Mouse (Mus musculus) hindbrain, embryonic 16.5 days (tissue): Measurements from ENCODE around the gene Pfkfb1. TPM values are rescaled to one million over a fixed set of nuclear protein-coding genes. Genes with fewer than 3 reads are reported as not detected.

Experiments
- ATAC-seq: fragments of 200-750 bp; cut with Nextera tagmentation; 2 replicates; pipeline ENCODE4 v1.8.0; 2017; ENCODE audit warnings: moderate TSS enrichment, moderate library complexity
- H3K27ac ChIP-seq: fragments of 300-500 bp; sonication (generic); 2 replicates; pipeline ENCODE4 v1.5.1; 2014; ENCODE audit warnings: low read depth, mild to moderate bottlenecking, control low read depth, low read length, moderate library complexity
- H3K27me3 ChIP-seq: fragments of 300-500 bp; sonication (generic); replicated peaks from 2 replicates; pipeline ENCODE4 v1.6.1; 2014; ENCODE audit warnings: low read length; ENCODE audit not compliant: control insufficient read depth, insufficient read depth
- H3K36me3 ChIP-seq: fragments of 300-500 bp; sonication (generic); 2 replicates; pipeline ENCODE4 v1.6.1; 2014; ENCODE audit warnings: mild to moderate bottlenecking, low read length, moderate library complexity, mixed read lengths; ENCODE audit not compliant: control insufficient read depth, insufficient read depth
- H3K4me1 ChIP-seq: fragments of 300-500 bp; sonication (generic); 2 replicates; pipeline ENCODE4 v1.6.1; 2014; ENCODE audit warnings: low read depth, low read length; ENCODE audit not compliant: control insufficient read depth, insufficient read depth
- H3K4me2 ChIP-seq: fragments of 300-500 bp; sonication (generic); 2 replicates; pipeline ENCODE4 v1.6.1; 2014; ENCODE audit warnings: mild to moderate bottlenecking, low read length, control low read depth, moderate library complexity
- H3K4me3 ChIP-seq: fragments of 300-500 bp; sonication (generic); 2 replicates; pipeline ENCODE4 v1.5.1; 2014; ENCODE audit warnings: mild to moderate bottlenecking, low read length, control low read depth, moderate library complexity
- H3K9ac ChIP-seq: fragments of 300-500 bp; sonication (generic); 2 replicates; pipeline ENCODE4 v1.6.1; 2014; ENCODE audit warnings: low read depth, mild to moderate bottlenecking, control low read depth, low read length, moderate library complexity
- H3K9me3 ChIP-seq: fragments of 300-500 bp; sonication (generic); 2 replicates; pipeline ENCODE4 v1.6.1; 2014; ENCODE audit warnings: mild to moderate bottlenecking, low read length, moderate library complexity; ENCODE audit not compliant: control insufficient read depth
- WGBS: fragments of 180-500 bp; shearing (Covaris S2); extraction: QIAGEN DNeasy Blood & Tissue Kit; methylation state at CpG from one replicate; pipeline ENCODE4 v1.1.7; 2014; 5-methylcytosine and 5-hydroxymethylcytosine counted together
- polyA plus RNA-seq: library from polyadenylated mRNA; unstranded; fragments of >200 nt; fragmentation: Nextera tagmentation; extraction: Ambion mirVana; gene quantifications from 2 replicates; pipeline ENCODE4 v1.2.1, GENCODE M21; 2015

Pfkfb1 gene
- polyA plus RNA-seq, 1 experiment from 2014 or later = 4.8 TPM

DNA sequence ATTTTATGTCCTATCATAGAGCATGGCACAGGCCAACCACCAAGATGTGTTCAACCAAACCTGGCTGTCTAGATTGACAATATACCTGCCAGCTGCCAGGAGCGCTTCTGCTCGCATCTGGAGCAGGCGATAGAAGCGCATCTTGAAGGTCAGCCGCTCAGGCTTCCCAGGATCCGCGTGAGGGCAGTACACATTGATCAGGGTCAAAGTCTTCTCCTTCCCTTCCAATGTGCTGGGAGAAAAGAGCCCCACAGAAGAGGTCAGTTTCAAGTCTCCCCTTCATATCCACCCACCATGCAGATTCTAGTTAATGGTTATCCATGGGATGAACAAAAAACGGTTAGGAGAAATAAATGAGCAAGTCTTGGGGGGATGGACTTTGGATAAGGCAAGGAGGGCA, 2.9 kb upstream of the Pfkfb1 start:
- Histone ChIP-seq H3K4me3 (no peak overlapping the region), H3K27ac (no peak overlapping the region), H3K9ac (no peak overlapping the region), H3K4me2 (no peak overlapping the region), H3K27me3 (no peaks in the 10 kb centered on the region), H3K36me3 (peaks cover 6% of the 10 kb centered on the region), H3K4me1 (no peaks in the 10 kb centered on the region), H3K9me3 (no peaks in the 10 kb centered on the region)
- 88% methylated on average over 8 of the region's 8 CpGs for whole genome bisulfite sequencing
- ATAC-seq = no peak

- H3K27ac ChIP-seq = no peak within 1 kb of the TSS
- no peaks in the 10 kb centered on the region for H3K9me3 ChIP-seq
- H3K4me1 ChIP-seq = no peaks in the 10 kb centered on the region
- no peak within 1 kb of the TSS for H3K9ac ChIP-seq
- H3K4me2 ChIP-seq = peak within 1 kb of the TSS; percentile 61
- H3K27me3 ChIP-seq = no peaks in the 10 kb centered on the region
- 76% methylated on average over 5 of the region's 5 CpGs for WGBS
- no peaks in the 10 kb centered on the region for H3K36me3 ChIP-seq
- H3K4me3 ChIP-seq = no peak within 1 kb of the TSS; the same call in 1 of the 2 replicates
- ATAC-seq = no peak
Observed at GRCm38 (mm10) chrX:150589696-150590095, 1.7 kb downstream of the Pfkfb1 start, which contains the start of gene Apex2. Apex2 (minus strand) TSS chrX:150589868.

DNA sequence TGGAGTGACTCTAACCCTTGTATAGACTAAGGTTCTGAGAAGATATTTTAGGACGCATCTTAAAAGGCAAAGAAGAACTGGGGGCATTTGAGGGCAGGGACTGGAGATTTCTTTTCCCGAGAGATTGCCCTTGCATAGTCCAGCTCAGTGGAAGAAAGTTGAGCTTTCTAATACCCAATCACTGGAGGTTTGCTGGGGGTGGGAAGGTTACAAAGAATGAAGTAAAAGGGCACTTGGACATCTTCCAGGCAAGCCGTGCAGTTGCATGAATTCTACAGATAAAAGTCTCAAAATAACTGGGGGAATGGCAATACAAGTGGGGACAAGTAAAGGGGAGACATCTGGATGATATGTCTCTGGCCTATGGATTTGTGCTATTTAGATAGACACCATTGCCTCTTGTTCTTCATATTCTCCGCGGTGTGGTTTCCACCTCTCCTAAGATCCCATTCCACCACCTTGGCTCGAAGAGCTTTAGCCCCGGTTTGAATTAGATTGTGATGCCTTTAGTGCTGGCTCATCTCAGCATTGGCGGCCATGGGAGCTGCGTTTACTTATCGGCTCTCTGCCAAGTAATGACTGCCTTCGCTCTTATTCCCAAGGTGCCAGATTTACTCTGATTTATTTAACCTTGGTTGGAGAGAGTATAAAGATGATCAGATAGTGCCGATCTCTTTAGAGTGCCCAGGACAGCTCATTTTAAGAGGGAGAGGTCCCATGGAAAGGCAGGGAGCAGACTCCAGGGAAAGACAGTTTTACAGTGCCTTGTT, 5.4 kb downstream of the Pfkfb1 start:
- H3K4me3 ChIP-seq = no peak overlapping the region
- no peaks in the 10 kb centered on the region for H3K4me1 ChIP-seq
- no peaks in the 10 kb centered on the region for H3K36me3 ChIP-seq
- no peaks in the 10 kb centered on the region for H3K9me3 ChIP-seq
- H3K27ac ChIP-seq = no peak overlapping the region
- H3K27me3 ChIP-seq = no peaks in the 10 kb centered on the region
- no peak overlapping the region for H3K4me2 ChIP-seq
- 79% methylated on average over 12 of the region's 12 CpGs for WGBS
- no peak for ATAC-seq
- no peak overlapping the region for H3K9ac ChIP-seq

- no peaks in the 10 kb centered on the region for H3K36me3 ChIP-seq
- no peaks in the 10 kb centered on the region for H3K27me3 ChIP-seq
- no peak overlapping the region for H3K4me2 ChIP-seq
- no peaks in the 10 kb centered on the region for H3K9me3 ChIP-seq
- no peak for ATAC-seq
- H3K9ac ChIP-seq = no peak overlapping the region
- WGBS = 85% methylated on average over 3 of the region's 3 CpGs
- no peak overlapping the region for H3K4me3 ChIP-seq
- no peak overlapping the region for H3K27ac ChIP-seq
- H3K4me1 ChIP-seq = no peaks in the 10 kb centered on the region
Observed at GRCm38 (mm10) chrX:150594176-150594575, 6.1 kb downstream of the Pfkfb1 start.

GRCm38 (mm10) chrX:150595016-150595760, 7.2 kb downstream of the Pfkfb1 start:
- Histone ChIP-seq H3K4me3 (no peak overlapping the region), H3K27ac (no peak overlapping the region), H3K4me1 (no peaks in the 10 kb centered on the region), H3K4me2 (no peak overlapping the region), H3K9ac (no peak overlapping the region), H3K9me3 (no peaks in the 10 kb centered on the region), H3K27me3 (no peaks in the 10 kb centered on the region), H3K36me3 (no peaks in the 10 kb centered on the region)
- 91% methylated on average over 9 of the region's 9 CpGs for WGBS
- no peak for ATAC-seq

DNA sequence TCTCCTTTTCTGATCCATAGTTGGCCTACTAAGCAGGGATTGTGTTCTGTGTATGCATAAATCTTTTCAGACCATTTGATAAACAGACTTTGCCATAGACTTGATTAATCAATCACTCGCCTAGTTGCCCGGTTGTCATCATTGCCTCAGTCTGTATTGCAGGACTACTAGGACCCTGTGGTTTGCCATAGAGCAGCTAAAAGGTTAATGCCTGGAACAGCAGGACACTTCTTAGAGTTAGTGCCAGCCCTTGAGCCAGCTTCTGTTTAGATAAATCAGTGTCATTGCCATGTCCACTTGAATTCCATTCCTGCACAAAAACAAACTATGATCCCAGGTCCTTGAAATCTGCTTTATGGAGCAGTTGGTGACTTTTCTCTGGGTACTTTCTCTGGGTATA, 10.9 kb downstream of the Pfkfb1 start:
- ATAC-seq = no peak
- Histone ChIP-seq H3K27ac (no peak overlapping the region), H3K9ac (no peak overlapping the region), H3K4me1 (no peaks in the 10 kb centered on the region), H3K9me3 (no peaks in the 10 kb centered on the region), H3K4me3 (no peak overlapping the region), H3K36me3 (no peaks in the 10 kb centered on the region), H3K4me2 (no peak overlapping the region), H3K27me3 (no peaks in the 10 kb centered on the region)
- 66% methylated on average over 2 of the region's 2 CpGs for WGBS

DNA sequence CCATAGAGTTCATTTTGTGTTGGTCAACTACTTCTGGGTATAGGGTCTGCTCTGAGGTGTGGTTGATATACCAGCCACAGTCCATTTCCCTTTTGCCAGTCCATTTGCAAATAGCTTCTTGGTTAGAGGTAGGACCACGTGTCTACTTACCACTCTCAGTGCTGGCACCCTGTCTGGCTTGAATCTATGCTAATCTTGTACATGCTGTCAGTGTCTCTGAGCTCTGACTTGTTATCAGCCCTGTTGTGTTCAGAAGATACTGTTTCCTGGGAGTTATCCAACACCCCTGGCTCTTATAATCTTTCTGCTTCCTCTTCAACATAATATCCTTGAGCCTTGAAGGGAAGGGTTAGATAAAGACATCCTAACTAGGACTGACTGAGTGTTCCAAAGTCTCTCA, 48.4 kb downstream of the Pfkfb1 start:
- Histone ChIP-seq H3K9ac (no peak overlapping the region), H3K36me3 (no peaks in the 10 kb centered on the region), H3K27ac (no peak overlapping the region), H3K27me3 (no peaks in the 10 kb centered on the region), H3K9me3 (no peaks in the 10 kb centered on the region), H3K4me3 (no peak overlapping the region), H3K4me1 (no peaks in the 10 kb centered on the region), H3K4me2 (no peak overlapping the region)
- 80% methylated on average over 1 of the region's 1 CpGs for WGBS
- no peak for ATAC-seq

DNA sequence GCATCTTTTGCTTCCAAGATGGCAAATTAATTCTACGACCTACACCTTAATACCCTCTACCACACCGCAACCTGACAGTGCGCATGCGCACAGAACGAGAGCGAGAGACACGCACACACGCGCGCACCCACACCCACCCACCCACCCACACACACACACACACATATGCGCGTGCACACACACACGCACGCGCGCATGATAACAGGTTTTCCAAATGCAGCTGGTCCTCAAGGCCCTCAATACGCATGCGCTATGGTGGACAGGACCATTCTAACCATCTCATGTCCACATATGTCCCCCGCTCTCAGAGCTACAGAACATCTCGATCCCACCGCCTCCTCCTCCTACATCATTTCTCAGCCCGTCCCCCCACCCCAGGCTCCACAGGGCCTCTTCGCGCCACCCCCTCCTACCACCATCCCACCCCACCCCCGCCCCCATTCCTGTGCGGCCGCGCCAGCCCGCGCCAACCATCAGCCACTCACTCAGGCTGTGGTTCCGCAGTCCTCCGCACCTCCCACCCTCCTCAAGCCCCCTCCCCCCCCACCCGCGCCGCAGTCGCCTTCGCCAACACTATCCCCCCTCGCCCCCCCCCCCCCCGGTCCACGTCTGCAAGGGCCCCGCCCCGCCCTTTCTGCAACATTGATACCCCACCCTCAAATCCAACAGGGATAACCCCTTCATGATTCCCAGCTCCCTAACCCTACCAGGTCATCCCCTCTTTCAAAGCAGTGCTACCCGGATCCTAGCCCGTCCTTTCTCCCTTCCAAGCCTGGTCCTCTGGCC, 68.3 kb downstream of the Pfkfb1 start:
- Histone ChIP-seq H3K4me1 (peaks cover 4% of the 10 kb centered on the region), H3K27ac (peak overlapping the region; percentile 77), H3K27me3 (no peaks in the 10 kb centered on the region), H3K9me3 (no peaks in the 10 kb centered on the region), H3K4me3 (peak overlapping the region; percentile 55), H3K36me3 (peaks cover 6% of the 10 kb centered on the region; the same call in 1 of the 2 replicates), H3K9ac (peak overlapping the region; percentile 74), H3K4me2 (peak overlapping the region; percentile 50)
- WGBS = 30% methylated on average over 30 of the region's 44 CpGs
- ATAC-seq = peak; percentile 83
